Mouse (Mus musculus): Measurements from ENCODE around the gene Mertk.
A peak's percentile ranks its signal among the peaks of the same experiment; 100 is the strongest.

The Mertk gene

GRCm38 (mm10) chr2:128765787-128766186 lies 67.0 kb downstream of the Mertk start:
- no peak for DNase-seq (ENCODE audit: low read depth, low spot score)

GRCm38 (mm10) chr2:128768545-128769247 lies 69.9 kb downstream of the Mertk start:
- no peak for DNase-seq (ENCODE audit: low read depth, low spot score)

GRCm38 (mm10) chr2:128770557-128770956 lies 71.8 kb downstream of the Mertk start:
- DNase-seq (ENCODE audit: low read depth, low spot score), result no peak

- DNase-seq (ENCODE audit: low read depth, low spot score), result no peak
These were observed 72.3 kb downstream of the Mertk start for GRCm38 (mm10) chr2:128771048-128771447.

- DNase-seq (ENCODE audit: low read depth, low spot score), result no peak
These were observed 73.1 kb downstream of the Mertk start for GRCm38 (mm10) chr2:128771750-128772338.

- DNase-seq (ENCODE audit: low read depth, low spot score), result no peak
These were observed 83.5 kb downstream of the Mertk start for GRCm38 (mm10) chr2:128782231-128782630.

- DNase-seq (ENCODE audit: low read depth, low spot score), result peak; percentile 25
These were observed 85.0 kb downstream of the Mertk start for GRCm38 (mm10) chr2:128783660-128784345.

- DNase-seq (ENCODE audit: low read depth, low spot score), result no peak
These were observed 86.1 kb downstream of the Mertk start for GRCm38 (mm10) chr2:128784814-128785213.

- no peak for DNase-seq (ENCODE audit: low read depth, low spot score)
These were observed 87.6 kb downstream of the Mertk start for GRCm38 (mm10) chr2:128786341-128786740.

GRCm38 (mm10) chr2:128786795-128787194 lies 88.0 kb downstream of the Mertk start:
- DNase-seq (ENCODE audit: low read depth, low spot score), result no peak

- no peak for DNase-seq (ENCODE audit: low read depth, low spot score)
These were observed 89.0 kb downstream of the Mertk start for GRCm38 (mm10) chr2:128787805-128788204.

- DNase-seq (ENCODE audit: low read depth, low spot score), result no peak
These were observed 92.3 kb downstream of the Mertk start for GRCm38 (mm10) chr2:128790875-128791614.

- DNase-seq (ENCODE audit: low read depth, low spot score), result no peak
These were observed 95.2 kb downstream of the Mertk start for GRCm38 (mm10) chr2:128793958-128794357.

GRCm38 (mm10) chr2:128796463-128796862 lies 97.7 kb downstream of the Mertk start:
- DNase-seq (ENCODE audit: low read depth, low spot score), result no peak

GRCm38 (mm10) chr2:128803441-128803840 lies 104.7 kb downstream of the Mertk start:
- no peak for DNase-seq (ENCODE audit: low read depth, low spot score)

- DNase-seq (ENCODE audit: low read depth, low spot score), result no peak
These were observed 106.6 kb downstream of the Mertk start for GRCm38 (mm10) chr2:128805341-128805740.

GRCm38 (mm10) chr2:128806561-128806960 lies 107.8 kb downstream of the Mertk start:
- DNase-seq (ENCODE audit: low read depth, low spot score), result no peak

- DNase-seq (ENCODE audit: low read depth, low spot score), result no peak
These were observed 114.0 kb downstream of the Mertk start for GRCm38 (mm10) chr2:128812761-128813160.

GRCm38 (mm10) chr2:128816311-128816710 lies 117.6 kb downstream of the Mertk start:
- no peak for DNase-seq (ENCODE audit: low read depth, low spot score)

- no peak for DNase-seq (ENCODE audit: low read depth, low spot score)
These were observed 118.2 kb downstream of the Mertk start for GRCm38 (mm10) chr2:128816916-128817315.

GRCm38 (mm10) chr2:128817387-128817785 lies 118.6 kb downstream of the Mertk start:
- peak; percentile 76 for DNase-seq (ENCODE audit: low read depth, low spot score)
